Comparison of ENCODE assay signal across 9 mouse cellular contexts in genomic region chr9:97295770-97296169, GRCm38 (mm10).
DNase-seq lines count a peak whose midpoint lies in the region; ATAC-seq and TF ChIP-seq lines count a peak whose summit lies in the region.
"Had no signal": no experiment of that assay in that cellular context is flagged by ENCODE, and none has a peak within 500 bp of the region (broad histone marks: within the 10 kb centered on the region; RNA-seq: fewer than 3 reads in every experiment).

No protein-coding gene starts in this region.

- no peak overlapping the region for H3K27ac ChIP-seq in embryonic fibroblast, embryonic 13.5 days (ENCODE audit: insufficient read depth, low read length)
- H3K27ac ChIP-seq: heart, embryonic 15.5 days had no signal

- no peaks in the 10 kb centered on the region for H3K4me1 ChIP-seq in embryonic fibroblast, embryonic 13.5 days (ENCODE audit: control insufficient read depth, insufficient read depth, low read length)
- H3K4me1 ChIP-seq: heart, embryonic 15.5 days had no signal

- no peak for TF ChIP-seq POLR2A in embryonic fibroblast, embryonic 13.5 days (IDR thresholded peaks at IDR 0.05; ENCODE audit: low read depth, low read length)

- H3K4me3 ChIP-seq in embryonic fibroblast, embryonic 13.5 days (ENCODE audit: insufficient read depth, low read length), result no peak overlapping the region
- H3K4me3 ChIP-seq: heart, embryonic 15.5 days had no signal

- ATAC-seq in megakaryocyte, adult 5-6 weeks (ENCODE audit: poor library complexity, severe bottlenecking), result no peak

- peak; percentile 24 to 32 for DNase-seq in adrenal gland, adult 18-20 months (ENCODE audit: low spot score in 2 of 2)
- DNase-seq in adrenal gland, postnatal 4 days (ENCODE audit: low spot score in 2 of 2), result no peak
- DNase-seq in layer of hippocampus, postnatal 10 days (ENCODE audit: low spot score in 2 of 2), result peak; percentile 46 to 47
- DNase-seq in layer of hippocampus, adult 9-11 months, result no peak
- DNase-seq in adrenal gland, postnatal 36 days, result peak; percentile 17 to 40
- peak; percentile 42 for DNase-seq in lung, postnatal 14 days

- peak; percentile 53; the same call in 1 of the 2 replicates for TF ChIP-seq CTCF in embryonic fibroblast, embryonic 13.5 days (IDR thresholded peaks at IDR 0.05; ENCODE audit: borderline replicate concordance, insufficient read depth, low read length)

Comparison
In these comparisons a context has a peak if more than half of its experiments do, and no peak if none do; other contexts are left out.
1. DNase-seq: peak in adrenal gland, adult 18-20 months (2 of 2), layer of hippocampus, postnatal 10 days (2 of 2), adrenal gland, postnatal 36 days (2 of 2) and lung, postnatal 14 days (single experiment); none in adrenal gland, postnatal 4 days (0 of 2) and layer of hippocampus, adult 9-11 months (single experiment).